Mouse (Mus musculus) T-helper 1 cell (primary cell): ENCODE measurements around the gene Tent5b.

ENCODE experiments used
- in situ Hi-C: fragments of 300-600 bp; cut with MboI, MseI; formaldehyde crosslinking; loops from one replicate; pipeline ENCODE4 v1.15.1; 2025; ENCODE audit warnings: high pct_unique_total_duplicates

Tent5b gene

GRCm38 (mm10) chr4:133471135-133471821, 8.7 kb upstream of the Tent5b start:
- in situ Hi-C loops, result no loop called here

- in situ Hi-C loops, result no loop called here
Measured at GRCm38 (mm10) chr4:133473833-133474232, 6.1 kb upstream of the Tent5b start.

GRCm38 (mm10) chr4:133480185-133480537, 229 bp downstream of the Tent5b start:
- in situ Hi-C loops, result no loop called here

GRCm38 (mm10) chr4:133480754-133481153, 822 bp downstream of the Tent5b start:
- in situ Hi-C loops, result no loop called here

GRCm38 (mm10) chr4:133481488-133481887, 1.6 kb downstream of the Tent5b start:
- in situ Hi-C loops, result no loop called here

- in situ Hi-C loops, result no loop called here
Measured at GRCm38 (mm10) chr4:133482479-133482878, 2.5 kb downstream of the Tent5b start.

GRCm38 (mm10) chr4:133484266-133485025, 4.5 kb downstream of the Tent5b start:
- in situ Hi-C loops, result no loop called here

GRCm38 (mm10) chr4:133485691-133486425, 5.9 kb downstream of the Tent5b start:
- in situ Hi-C loops, result no loop called here

GRCm38 (mm10) chr4:133486673-133487357, 6.9 kb downstream of the Tent5b start:
- in situ Hi-C loops, result no loop called here

GRCm38 (mm10) chr4:133488619-133489392, 8.9 kb downstream of the Tent5b start:
- in situ Hi-C loops, result no loop called here

GRCm38 (mm10) chr4:133489489-133490245, 9.7 kb downstream of the Tent5b start:
- in situ Hi-C loops, result no loop called here

- in situ Hi-C loops, result no loop called here
Measured at GRCm38 (mm10) chr4:133491800-133492199, 11.9 kb downstream of the Tent5b start.

GRCm38 (mm10) chr4:133493895-133494294, 14.0 kb downstream of the Tent5b start:
- in situ Hi-C loops, result no loop called here

GRCm38 (mm10) chr4:133494432-133494831, 14.5 kb downstream of the Tent5b start:
- in situ Hi-C loops, result no loop called here

GRCm38 (mm10) chr4:133494867-133495266, 14.9 kb downstream of the Tent5b start:
- in situ Hi-C loops, result no loop called here

- in situ Hi-C loops, result no loop called here
Measured at GRCm38 (mm10) chr4:133495711-133496110, 15.8 kb downstream of the Tent5b start.

- in situ Hi-C loops, result no loop called here
Measured at GRCm38 (mm10) chr4:133496738-133497445, 17.0 kb downstream of the Tent5b start.

- in situ Hi-C loops, result no loop called here
Measured at GRCm38 (mm10) chr4:133497461-133498159, 17.7 kb downstream of the Tent5b start.

GRCm38 (mm10) chr4:133498160-133498724, 18.3 kb downstream of the Tent5b start, which contains the start of gene Trnp1:
Gene Trnp1 (minus strand): TSS chr4:133498550.
- in situ Hi-C loops, result no loop called here
